Mouse (Mus musculus): ENCODE results near the gene Fndc4. TPM values are rescaled to one million over a fixed set of nuclear protein-coding genes. Genes with fewer than 3 reads are reported as not detected.

Fndc4 gene
- polyA plus RNA-seq, 1 experiment from 2014 or later = 98.1 TPM

DNA sequence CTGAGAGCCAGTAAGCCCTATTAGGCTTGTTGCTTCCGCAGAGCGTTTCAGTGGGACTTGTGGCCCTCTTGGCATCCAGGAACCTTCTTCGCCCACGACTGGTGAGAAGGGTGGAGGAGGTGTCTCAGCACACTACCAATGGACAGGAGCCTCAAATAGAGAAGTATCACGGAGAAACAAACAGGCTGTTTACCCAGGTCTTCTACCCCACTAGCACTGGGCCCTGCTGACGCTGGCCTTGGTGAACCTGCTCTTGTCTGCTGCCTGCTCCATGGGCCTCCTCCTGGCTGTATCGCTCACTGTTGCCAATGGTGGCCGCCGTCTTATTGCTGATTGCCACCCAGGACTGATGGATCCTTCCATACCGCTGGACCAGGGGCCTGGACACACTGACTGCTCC is 43.7 kb downstream of the Fndc4 start:
- H3K9ac ChIP-seq = no peak overlapping the region
- no peaks in the 10 kb centered on the region for H3K4me1 ChIP-seq (replicated peaks; ENCODE audit: control insufficient read depth, insufficient read depth, low read length)
- no peak overlapping the region for H3K4me3 ChIP-seq (replicated peaks; ENCODE audit: low read length)
- no peak overlapping the region for H3K27ac ChIP-seq
- ATAC-seq (ENCODE audit: low FRiP score) = no peak
- no peaks in the 10 kb centered on the region for H3K9me3 ChIP-seq (ENCODE audit: control insufficient read depth, low read length)
- 0 out of 2 replicates have a peak overlapping the region, but pooled peaks have one; percentile 14 for H3K4me2 ChIP-seq (replicated peaks)
- H3K36me3 ChIP-seq (replicated peaks; ENCODE audit: control insufficient read depth, insufficient read depth) = peaks cover 97% of the 10 kb centered on the region
- WGBS = 56% methylated on average over 10 of the region's 10 CpGs
- no peaks in the 10 kb centered on the region for H3K27me3 ChIP-seq (ENCODE audit: control insufficient read depth, insufficient read depth, low read length)
- no peak for DNase-seq (ENCODE audit: low spot score)

DNA sequence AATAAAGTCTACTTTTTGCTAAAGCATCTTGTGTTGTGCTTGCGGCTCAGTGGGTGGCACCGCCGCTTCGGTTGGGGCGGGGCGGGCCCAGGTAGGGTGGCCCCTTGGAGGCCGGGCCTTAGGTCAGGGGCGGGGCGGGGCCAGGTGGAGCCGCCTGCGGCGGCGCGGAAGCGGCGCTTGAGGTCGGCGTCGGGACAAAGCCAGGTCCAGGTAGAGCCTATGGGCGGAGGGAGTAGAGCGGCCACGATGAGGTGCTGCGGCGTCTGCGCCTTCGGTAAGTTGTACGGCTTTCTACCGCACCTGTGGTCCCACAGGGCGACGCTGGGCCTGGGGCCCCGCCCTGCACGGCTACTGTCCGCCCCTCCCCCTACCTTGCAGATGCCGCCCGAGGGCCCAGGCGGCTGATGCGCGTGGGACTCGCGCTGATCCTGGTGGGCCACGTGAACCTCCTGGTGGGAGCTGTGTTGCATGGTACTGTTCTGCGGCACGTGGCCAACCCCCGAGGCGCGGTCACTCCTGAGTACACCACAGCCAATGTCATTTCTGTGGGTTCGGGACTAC is 44.3 kb downstream of the Fndc4 start, which contains the start of gene Krtcap3:
Krtcap3 (plus strand) TSS at position 151 of the 561 bp plus-strand sequence.
- Histone ChIP-seq H3K9me3 (ENCODE audit: control insufficient read depth, low read length) (no peaks in the 10 kb centered on the region), H3K4me3 (replicated peaks; ENCODE audit: low read length) (no peak within 1 kb of the TSS), H3K36me3 (replicated peaks; ENCODE audit: control insufficient read depth, insufficient read depth) (peaks cover 98% of the 10 kb centered on the region), H3K9ac (no peak within 1 kb of the TSS), H3K4me2 (replicated peaks) (peak within 1 kb of the TSS; percentile 14; the same call in 1 of the 2 replicates), H3K4me1 (replicated peaks; ENCODE audit: control insufficient read depth, insufficient read depth, low read length) (no peaks in the 10 kb centered on the region), H3K27ac (no peak within 1 kb of the TSS), H3K27me3 (ENCODE audit: control insufficient read depth, insufficient read depth, low read length) (no peaks in the 10 kb centered on the region)
- ATAC-seq (ENCODE audit: low FRiP score) (peak; percentile 56), DNase-seq (ENCODE audit: low spot score) (no peak)
- 18% methylated on average over 47 of the region's 47 CpGs for WGBS

DNA sequence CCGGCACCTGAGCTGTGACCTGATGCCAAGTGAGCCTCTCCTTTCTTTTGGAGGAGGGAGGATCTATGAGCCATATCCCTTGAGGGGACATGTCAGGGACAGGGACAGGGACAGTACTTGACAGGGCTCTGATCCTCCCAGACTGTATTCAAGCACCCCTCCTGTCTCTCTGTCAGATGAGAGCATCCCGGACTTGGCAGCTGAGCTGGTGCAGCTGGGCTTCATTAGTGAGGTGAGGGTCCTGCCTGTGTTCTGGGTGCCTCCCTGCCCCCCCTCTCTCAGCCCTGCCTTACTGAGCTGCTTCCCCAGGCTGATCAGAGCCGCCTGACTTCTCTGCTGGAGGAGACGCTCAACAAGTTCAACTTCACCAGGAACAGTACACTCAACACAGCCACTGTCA is 45.2 kb downstream of the Fndc4 start:
- Histone ChIP-seq H3K4me1 (replicated peaks; ENCODE audit: control insufficient read depth, insufficient read depth, low read length) (no peaks in the 10 kb centered on the region), H3K9ac (no peak overlapping the region), H3K4me3 (replicated peaks; ENCODE audit: low read length) (no peak overlapping the region), H3K4me2 (replicated peaks) (no peak overlapping the region), H3K27ac (no peak overlapping the region), H3K27me3 (ENCODE audit: control insufficient read depth, insufficient read depth, low read length) (no peaks in the 10 kb centered on the region), H3K36me3 (replicated peaks; ENCODE audit: control insufficient read depth, insufficient read depth) (peaks cover 98% of the 10 kb centered on the region), H3K9me3 (ENCODE audit: control insufficient read depth, low read length) (no peaks in the 10 kb centered on the region)
- 68% methylated on average over 4 of the region's 4 CpGs for WGBS
- peak; percentile 22; the same call in 1 of the 2 replicates for ATAC-seq (ENCODE audit: low FRiP score)
- no peak for DNase-seq (ENCODE audit: low spot score)

Other genes with a start within 250 kb of the Fndc4 start
- 175 and 198 TPM in 2 replicates for gene Atraid, start 247.8 kb downstream of the Fndc4 start, polyA plus RNA-seq (2014; fragmentation: Nextera tagmentation; extraction: Ambion mirVana)
- gene Slc5a6, start 247.2 kb downstream of the Fndc4 start, polyA plus RNA-seq (2014; fragmentation: Nextera tagmentation; extraction: Ambion mirVana) = 20.5 and 24.5 TPM in 2 replicates
- 13.7 and 15.4 TPM in 2 replicates for gene Cad, start 241.3 kb downstream of the Fndc4 start, polyA plus RNA-seq (2014; fragmentation: Nextera tagmentation; extraction: Ambion mirVana)
- gene Dnajc5g, start 189.8 kb downstream of the Fndc4 start, polyA plus RNA-seq (2014; fragmentation: Nextera tagmentation; extraction: Ambion mirVana) = not detected in 2 replicates
- 34.8 and 35.7 TPM in 2 replicates for gene Slc30a3, start 187.8 kb downstream of the Fndc4 start, polyA plus RNA-seq (2014; fragmentation: Nextera tagmentation; extraction: Ambion mirVana)
- gene Trim54, start 179.4 kb downstream of the Fndc4 start, polyA plus RNA-seq (2014; fragmentation: Nextera tagmentation; extraction: Ambion mirVana) = not detected in 2 replicates
- not detected in 2 replicates for gene Ucn, start 157.3 kb downstream of the Fndc4 start, polyA plus RNA-seq (2014; fragmentation: Nextera tagmentation; extraction: Ambion mirVana)
- gene Mpv17, start 141.8 kb downstream of the Fndc4 start, polyA plus RNA-seq (2014; fragmentation: Nextera tagmentation; extraction: Ambion mirVana) = 49.5 and 50.3 TPM in 2 replicates
- gene Gm29609, start 116.2 kb downstream of the Fndc4 start, polyA plus RNA-seq (2014; fragmentation: Nextera tagmentation; extraction: Ambion mirVana) = 0.74 and 1.7 TPM in 2 replicates
- 49.7 and 53.0 TPM in 2 replicates for gene Gtf3c2, start 115.9 kb downstream of the Fndc4 start, polyA plus RNA-seq (2014; fragmentation: Nextera tagmentation; extraction: Ambion mirVana)
- gene Snx17, start 102.9 kb downstream of the Fndc4 start, polyA plus RNA-seq (2014; fragmentation: Nextera tagmentation; extraction: Ambion mirVana) = 107 and 108 TPM in 2 replicates
- gene Eif2b4, start 102.7 kb downstream of the Fndc4 start, polyA plus RNA-seq (2014; fragmentation: Nextera tagmentation; extraction: Ambion mirVana) = 77.3 and 78.6 TPM in 2 replicates
- 7.0 and 9.4 TPM in 2 replicates for gene Zfp513, start 93.8 kb downstream of the Fndc4 start, polyA plus RNA-seq (2014; fragmentation: Nextera tagmentation; extraction: Ambion mirVana)
- 162 TPM in 2 replicates for gene Ppm1g, start 75.4 kb downstream of the Fndc4 start, polyA plus RNA-seq (2014; fragmentation: Nextera tagmentation; extraction: Ambion mirVana)
- gene Nrbp1, start 55.2 kb downstream of the Fndc4 start, polyA plus RNA-seq (2014; fragmentation: Nextera tagmentation; extraction: Ambion mirVana) = 149 and 161 TPM in 2 replicates
- 0.56 and 0.66 TPM in 2 replicates for gene Gm9970, start 54.8 kb downstream of the Fndc4 start, polyA plus RNA-seq (2014; fragmentation: Nextera tagmentation; extraction: Ambion mirVana)
- gene Krtcap3, start 44.4 kb downstream of the Fndc4 start, polyA plus RNA-seq (2014; fragmentation: Nextera tagmentation; extraction: Ambion mirVana) = 2.9 and 4.2 TPM in 2 replicates
- gene Ift172, start 5.0 kb downstream of the Fndc4 start, polyA plus RNA-seq (2014; fragmentation: Nextera tagmentation; extraction: Ambion mirVana) = 34.5 and 37.2 TPM in 2 replicates
- gene Gckr, start 1.4 kb upstream of the Fndc4 start, polyA plus RNA-seq (2014; fragmentation: Nextera tagmentation; extraction: Ambion mirVana) = 0.29 TPM in 1 of 2 replicates, not detected in the other
- gene Zfp512, start 156.4 kb upstream of the Fndc4 start, polyA plus RNA-seq (2014; fragmentation: Nextera tagmentation; extraction: Ambion mirVana) = 98.4 and 108 TPM in 2 replicates
- not detected in 2 replicates for gene 4930548H24Rik, start 189.7 kb upstream of the Fndc4 start, polyA plus RNA-seq (2014; fragmentation: Nextera tagmentation; extraction: Ambion mirVana)
- gene Gpn1, start 198.7 kb upstream of the Fndc4 start, polyA plus RNA-seq (2014; fragmentation: Nextera tagmentation; extraction: Ambion mirVana) = 67.8 and 75.2 TPM in 2 replicates
- 27.0 and 31.8 TPM in 2 replicates for gene Slc4a1ap, start 230.9 kb upstream of the Fndc4 start, polyA plus RNA-seq (2014; fragmentation: Nextera tagmentation; extraction: Ambion mirVana)
- gene Supt7l, start 231.7 kb upstream of the Fndc4 start, polyA plus RNA-seq (2014; fragmentation: Nextera tagmentation; extraction: Ambion mirVana) = 13.3 and 18.3 TPM in 2 replicates

All from hindbrain, embryonic 14.5 days (tissue).